Mouse (Mus musculus) layer of hippocampus, postnatal 25 days (tissue): ENCODE data around the gene Naa80. TPM values are rescaled to one million over a fixed set of nuclear protein-coding genes. Genes with fewer than 3 reads are reported as not detected.

Experiments
- DNase-seq, 2 experiments: peaks; one replicate each; pipeline ENCODE4 v3.0.0; 2022; ENCODE audit warnings: mixed read lengths in 2 of 2, low spot score in 1 of 2; ENCODE audit errors: extremely low spot score in 1 of 2
- total RNA-seq, 2 experiments: library from RNA; stranded (reverse); gene quantifications; 2 replicates each; pipeline ENCODE4 v1.2.3; 2021

Naa80 gene
- 10 to 100 TPM; 11.3 to 13.3 TPM for total RNA-seq

- no peak for DNase-seq
Observed at GRCm38 (mm10) chr9:107578587-107578986, at the start of gene Naa80. Naa80 (plus strand) TSS chr9:107578887.

GRCm38 (mm10) chr9:107533791-107534407, 44.8 kb upstream of the Naa80 start, which contains the start of gene Tmem115:
Tmem115 (plus strand) TSS chr9:107533945.
- peak; percentile 72 to 86 for DNase-seq

DNA sequence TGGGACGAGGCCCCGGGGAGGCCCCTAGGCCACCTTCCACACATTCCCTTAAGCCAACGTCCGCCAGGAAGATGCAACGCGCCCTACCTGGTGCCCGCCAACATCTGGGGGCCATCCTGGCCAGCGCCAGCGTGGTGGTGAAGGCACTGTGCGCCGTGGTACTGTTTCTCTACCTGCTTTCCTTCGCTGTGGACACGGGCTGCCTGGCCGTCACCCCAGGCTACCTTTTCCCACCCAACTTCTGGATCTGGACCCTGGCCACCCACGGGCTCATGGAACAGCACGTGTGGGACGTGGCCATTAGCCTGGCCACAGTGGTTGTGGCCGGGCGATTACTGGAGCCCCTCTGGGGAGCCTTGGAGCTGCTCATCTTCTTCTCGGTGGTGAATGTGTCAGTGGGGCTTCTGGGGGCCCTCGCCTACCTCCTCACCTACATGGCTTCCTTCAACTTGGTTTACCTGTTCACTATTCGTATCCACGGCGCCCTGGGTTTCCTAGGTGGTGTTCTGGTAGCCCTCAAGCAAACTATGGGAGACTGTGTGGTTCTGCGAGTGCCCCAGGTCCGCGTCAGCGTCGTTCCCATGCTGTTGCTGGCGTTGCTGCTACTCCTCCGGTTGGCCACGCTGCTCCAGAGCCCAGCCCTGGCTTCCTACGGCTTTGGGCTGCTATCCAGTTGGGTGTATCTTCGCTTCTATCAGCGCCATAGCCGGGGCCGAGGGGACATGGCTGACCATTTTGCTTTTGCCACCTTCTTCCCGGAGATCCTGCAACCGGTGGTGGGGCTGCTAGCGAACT, 44.1 kb upstream of the Naa80 start:
- no peak for DNase-seq

GRCm38 (mm10) chr9:107538231-107538630, 40.5 kb upstream of the Naa80 start:
- DNase-seq = no peak

DNA sequence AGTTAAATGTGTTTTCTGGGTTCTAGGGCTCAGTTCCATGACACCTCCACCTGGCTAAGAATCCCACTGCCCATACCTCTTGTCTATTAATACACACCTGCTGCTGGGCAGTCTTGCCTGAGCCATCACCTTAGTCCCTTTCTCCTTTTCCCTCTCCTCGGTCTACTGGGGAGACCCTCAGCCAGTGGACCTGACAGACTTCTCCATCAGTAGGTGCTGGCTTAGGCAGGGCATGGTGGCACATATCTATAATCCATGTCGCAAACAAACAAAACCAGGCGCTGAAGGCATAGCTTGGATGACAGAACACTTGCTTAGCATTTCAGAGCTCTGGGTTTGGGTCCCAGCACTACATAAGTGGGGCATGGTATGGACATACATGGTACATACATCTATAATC, 40.0 kb upstream of the Naa80 start:
- no peak for DNase-seq

DNA sequence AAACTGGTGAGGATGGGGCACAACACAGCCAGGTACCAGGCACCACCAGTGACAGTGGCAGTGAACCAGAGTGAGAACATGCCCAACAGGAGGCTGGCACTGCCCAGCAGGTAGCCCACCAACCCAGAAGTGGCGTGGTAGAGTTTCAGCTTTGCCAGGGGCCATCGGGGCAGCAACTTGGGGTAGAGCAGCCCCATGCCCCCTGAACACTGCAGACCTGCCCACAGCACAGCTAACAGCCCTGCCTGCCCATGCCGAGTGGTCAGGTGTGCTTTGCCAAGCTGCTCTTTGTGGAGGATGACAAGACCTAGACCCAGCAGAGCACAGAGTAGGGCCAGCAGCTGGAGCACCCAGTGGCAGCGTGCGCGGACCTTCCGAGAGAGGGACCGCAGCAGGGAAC, 38.7 kb upstream of the Naa80 start:
- DNase-seq = no peak

GRCm38 (mm10) chr9:107540420-107540819, 38.3 kb upstream of the Naa80 start:
- no peak for DNase-seq

DNA sequence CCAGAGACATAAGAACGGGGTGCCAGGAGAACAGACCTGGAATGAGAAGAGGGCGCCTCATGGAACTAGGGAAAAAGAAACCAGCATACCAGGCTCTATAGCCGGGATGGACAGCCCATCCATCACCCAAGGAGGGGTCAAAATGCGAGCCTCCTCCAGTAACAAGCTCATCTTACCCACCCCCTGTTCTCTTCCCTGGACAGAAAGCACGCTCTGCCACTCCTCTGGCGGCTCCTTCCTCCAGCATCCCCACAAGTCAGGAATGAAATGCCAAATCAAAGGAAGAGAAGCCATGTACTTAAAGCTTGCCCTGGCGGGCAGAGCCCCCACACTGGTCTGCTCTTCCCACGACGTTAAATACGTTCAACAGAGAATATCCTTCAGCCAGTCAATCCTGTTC, 37.7 kb upstream of the Naa80 start:
- no peak for DNase-seq

GRCm38 (mm10) chr9:107541474-107542351, 37.0 kb upstream of the Naa80 start, which contains the start of the genes Cyb561d2 and Nprl2:
Cyb561d2 (minus strand) TSS chr9:107542193.
Nprl2 (plus strand) TSS chr9:107542226.
- DNase-seq = peak; percentile 87 to 89

GRCm38 (mm10) chr9:107542352-107542686, 36.4 kb upstream of the Naa80 start:
- DNase-seq = no peak

DNA sequence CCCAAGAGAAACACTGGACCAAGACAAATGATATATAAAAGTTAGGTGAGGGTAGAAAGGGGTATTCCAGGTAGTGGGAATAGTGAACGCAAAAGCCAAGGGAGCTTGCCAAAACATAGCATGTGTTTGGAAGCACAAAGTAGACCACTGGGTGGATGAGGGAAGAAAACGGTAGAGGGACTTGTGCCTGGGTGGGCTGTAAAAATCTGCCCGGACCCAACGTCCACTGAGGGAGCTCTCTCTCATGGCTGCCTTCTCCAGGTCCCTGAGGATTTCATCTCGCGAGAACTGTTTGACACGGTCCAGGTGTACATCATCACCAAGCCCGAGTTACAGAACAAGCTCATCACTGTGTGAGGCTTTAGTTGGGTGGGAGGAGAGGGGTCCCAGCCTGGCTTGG, 36.0 kb upstream of the Naa80 start:
- no peak for DNase-seq

- no peak for DNase-seq
Observed at GRCm38 (mm10) chr9:107543299-107543698, 35.4 kb upstream of the Naa80 start.

GRCm38 (mm10) chr9:107544196-107544700, 34.4 kb upstream of the Naa80 start:
- no peak for DNase-seq

DNA sequence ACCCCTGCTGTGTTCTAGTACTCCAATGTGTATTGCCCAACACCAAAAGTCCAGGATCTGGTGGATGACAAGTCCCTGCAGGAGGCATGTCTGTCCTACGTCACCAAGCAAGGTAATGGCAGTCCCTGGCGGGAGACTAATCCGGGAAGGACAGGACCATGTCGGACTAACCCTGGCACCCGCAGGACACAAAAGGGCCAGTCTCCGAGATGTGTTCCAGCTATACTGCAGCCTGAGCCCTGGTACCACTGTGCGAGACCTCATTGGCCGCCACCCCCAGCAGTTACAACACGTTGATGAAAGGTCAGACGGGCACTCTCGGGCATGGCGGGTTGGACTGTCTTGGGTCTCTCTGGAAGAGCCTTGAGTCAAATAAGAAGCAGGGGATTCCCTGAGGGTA, 34.0 kb upstream of the Naa80 start:
- no peak for DNase-seq

DNA sequence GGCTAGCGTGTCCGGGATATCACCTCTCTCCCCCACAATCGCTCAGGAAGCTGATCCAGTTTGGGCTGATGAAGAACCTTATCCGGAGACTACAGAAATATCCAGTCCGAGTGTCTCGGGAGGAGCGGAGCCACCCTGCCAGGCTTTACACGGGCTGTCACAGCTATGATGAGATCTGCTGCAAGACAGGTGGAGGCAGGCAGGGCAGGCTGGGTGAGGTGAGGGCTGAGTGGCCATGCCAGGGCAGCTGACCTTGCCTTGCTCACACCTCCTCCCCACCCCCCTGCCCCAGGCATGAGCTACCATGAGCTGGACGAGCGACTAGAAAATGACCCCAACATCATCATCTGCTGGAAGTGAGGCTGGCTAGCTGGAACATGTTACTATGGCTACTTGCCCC, 33.5 kb upstream of the Naa80 start:
- no peak for DNase-seq

DNA sequence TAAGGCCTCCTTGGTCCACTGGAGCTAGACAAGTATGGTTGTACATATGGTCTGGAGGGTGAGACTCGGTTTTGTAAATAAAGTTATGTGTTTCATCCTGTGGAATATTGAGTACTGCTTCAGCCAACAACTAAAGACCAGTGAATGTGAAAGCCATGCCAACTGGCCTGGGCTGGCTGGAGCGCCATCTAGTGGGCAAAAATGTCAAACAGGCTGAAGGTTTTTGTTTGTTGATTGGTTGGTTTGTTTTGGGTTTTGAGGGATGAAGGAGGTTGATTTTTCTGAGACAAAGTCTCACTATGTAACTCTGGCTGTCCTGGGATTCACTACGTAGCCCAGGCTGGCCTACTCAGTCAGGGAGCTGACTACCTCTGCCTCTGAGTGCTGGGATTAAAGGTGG, 33.1 kb upstream of the Naa80 start:
- DNase-seq = peak; percentile 61 to 88

- peak; percentile 63 to 76 for DNase-seq
Observed at GRCm38 (mm10) chr9:107547026-107547425, 31.7 kb upstream of the Naa80 start, which contains the start of gene Zmynd10. Zmynd10 (plus strand) TSS chr9:107547298.

DNA sequence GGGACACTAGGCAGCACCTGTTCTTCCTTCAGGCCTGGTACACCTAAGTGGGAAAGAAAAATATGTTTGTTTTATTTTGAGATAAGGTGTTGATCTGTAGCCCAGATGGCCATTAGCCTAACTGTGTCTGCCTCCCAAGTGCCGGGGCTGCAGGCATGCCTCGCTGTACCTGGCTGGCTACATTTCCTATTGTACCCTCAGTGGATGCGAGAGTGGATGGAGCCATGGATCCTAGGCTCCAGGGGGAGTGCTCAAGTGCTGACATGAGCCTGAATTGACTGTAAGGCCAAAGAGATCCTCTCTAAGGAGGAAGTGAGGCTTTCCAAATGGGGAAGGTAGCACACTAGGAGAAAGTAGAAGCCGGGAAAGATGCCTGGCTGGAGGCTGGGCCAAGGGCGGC, 30.7 kb upstream of the Naa80 start:
- DNase-seq = no peak

GRCm38 (mm10) chr9:107548820-107549219, 29.9 kb upstream of the Naa80 start:
- DNase-seq = no peak

GRCm38 (mm10) chr9:107549297-107550074, 29.2 kb upstream of the Naa80 start:
- DNase-seq = no peak
